Mouse (Mus musculus) liver, embryonic 14.5 days (tissue): ENCODE results near the gene Senp5.

Experiments
- CTCF ChIP-seq: IDR thresholded peaks from 2 replicates; pipeline ENCODE4 v1.5.1; 2016; ENCODE audit warnings: antibody characterized with exemption, low read depth, control low read depth
- EP300 ChIP-seq: IDR thresholded peaks from 2 replicates; pipeline ENCODE4 v1.6.1; 2016; ENCODE audit warnings: antibody characterized with exemption, low read depth

DNA sequence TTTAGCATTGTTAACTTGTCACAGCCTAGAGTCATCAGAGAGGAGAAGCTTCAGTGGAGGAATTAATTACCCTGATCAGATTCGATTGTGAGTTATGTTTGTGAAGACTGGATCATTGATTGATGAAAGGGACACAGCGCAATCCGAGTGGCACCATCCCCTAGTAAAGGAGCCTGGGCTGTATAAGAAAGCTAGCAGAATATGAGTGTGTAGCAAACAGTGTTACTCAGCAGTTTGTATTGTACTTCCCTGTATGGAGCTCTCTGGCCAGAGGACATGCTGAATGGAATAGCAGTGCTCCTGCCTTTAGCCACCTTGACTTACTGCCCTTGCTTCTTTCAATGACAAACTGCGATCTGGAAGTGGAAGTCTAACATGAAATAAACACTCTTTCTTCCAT lies 7.2 kb upstream of the Senp5 start:
- TF ChIP-seq CTCF (no peak), EP300 (no peak)
